Mouse (Mus musculus): ENCODE measurements at regions not wholly inside any gene's neighbourhood (a gene's known extent, or its start where the extent isn't known, plus 50 kb on each side); places are given as distances from the start of the nearest gene placed in this dataset.

- WGBS = 52% methylated on average over 10 of the region's 10 CpGs
- no peak overlapping the region for H3K9ac ChIP-seq
- no peak overlapping the region for H3K27ac ChIP-seq
- no peaks in the 10 kb centered on the region for H3K9me3 ChIP-seq
- no peak overlapping the region for H3K4me2 ChIP-seq (replicated peaks)
- no peak overlapping the region for H3K4me3 ChIP-seq (replicated peaks)
- ATAC-seq = no peak
- no peaks in the 10 kb centered on the region for H3K27me3 ChIP-seq (replicated peaks)
- no peaks in the 10 kb centered on the region for H3K36me3 ChIP-seq
- no peaks in the 10 kb centered on the region for H3K4me1 ChIP-seq (replicated peaks)
Measured at GRCm38 (mm10) chr9:47091796-47092195, 93.3 kb downstream of the Gm4791 start.

- H3K27me3 ChIP-seq (replicated peaks) = no peaks in the 10 kb centered on the region
- H3K9me3 ChIP-seq = no peaks in the 10 kb centered on the region
- H3K4me2 ChIP-seq (replicated peaks) = no peak overlapping the region
- 88% methylated on average over 4 of the region's 4 CpGs for WGBS
- no peaks in the 10 kb centered on the region for H3K36me3 ChIP-seq
- no peak overlapping the region for H3K27ac ChIP-seq
- H3K9ac ChIP-seq = no peak overlapping the region
- H3K4me3 ChIP-seq (replicated peaks) = no peak overlapping the region
- H3K4me1 ChIP-seq (replicated peaks) = no peaks in the 10 kb centered on the region
- ATAC-seq = no peak
Measured at GRCm38 (mm10) chr9:47095656-47096055, 97.1 kb downstream of the Gm4791 start.

- no peak for ATAC-seq
- 82% methylated on average over 3 of the region's 3 CpGs for WGBS
- Histone ChIP-seq H3K9ac (no peak overlapping the region), H3K4me2 (replicated peaks) (no peak overlapping the region), H3K9me3 (no peaks in the 10 kb centered on the region), H3K4me3 (replicated peaks) (no peak overlapping the region), H3K4me1 (replicated peaks) (no peaks in the 10 kb centered on the region), H3K27me3 (replicated peaks) (no peaks in the 10 kb centered on the region), H3K27ac (no peak overlapping the region), H3K36me3 (no peaks in the 10 kb centered on the region)
Measured at GRCm38 (mm10) chr9:47103316-47103715, 104.8 kb downstream of the Gm4791 start.

- no peaks in the 10 kb centered on the region for H3K9me3 ChIP-seq
- H3K4me1 ChIP-seq (replicated peaks) = no peaks in the 10 kb centered on the region
- H3K4me2 ChIP-seq (replicated peaks) = no peak overlapping the region
- H3K27me3 ChIP-seq (replicated peaks) = no peaks in the 10 kb centered on the region
- ATAC-seq = no peak
- no peak overlapping the region for H3K27ac ChIP-seq
- 89% methylated on average over 5 of the region's 5 CpGs for WGBS
- H3K36me3 ChIP-seq = no peaks in the 10 kb centered on the region
- H3K9ac ChIP-seq = no peak overlapping the region
- no peak overlapping the region for H3K4me3 ChIP-seq (replicated peaks)
Measured at GRCm38 (mm10) chr9:47103966-47104365, 105.4 kb downstream of the Gm4791 start.

GRCm38 (mm10) chr9:47108096-47108495, 109.6 kb downstream of the Gm4791 start:
- H3K9me3 ChIP-seq = no peaks in the 10 kb centered on the region
- no peaks in the 10 kb centered on the region for H3K27me3 ChIP-seq (replicated peaks)
- H3K4me1 ChIP-seq (replicated peaks) = no peaks in the 10 kb centered on the region
- H3K36me3 ChIP-seq = no peaks in the 10 kb centered on the region
- no peak for ATAC-seq
- H3K27ac ChIP-seq = no peak overlapping the region
- no peak overlapping the region for H3K4me3 ChIP-seq (replicated peaks)
- no peak overlapping the region for H3K9ac ChIP-seq
- no peak overlapping the region for H3K4me2 ChIP-seq (replicated peaks)
- WGBS = 54% methylated on average over 5 of the region's 5 CpGs

- Histone ChIP-seq H3K4me2 (replicated peaks) (no peak overlapping the region), H3K4me1 (replicated peaks) (no peaks in the 10 kb centered on the region), H3K27ac (no peak overlapping the region), H3K4me3 (replicated peaks) (no peak overlapping the region), H3K36me3 (no peaks in the 10 kb centered on the region), H3K9me3 (no peaks in the 10 kb centered on the region), H3K9ac (no peak overlapping the region), H3K27me3 (replicated peaks) (no peaks in the 10 kb centered on the region)
- WGBS = 75% methylated on average over 8 of the region's 8 CpGs
- no peak for ATAC-seq
Measured at GRCm38 (mm10) chr9:47119253-47119652, 120.7 kb downstream of the Gm4791 start.

- no peaks in the 10 kb centered on the region for H3K4me1 ChIP-seq (replicated peaks)
- no peaks in the 10 kb centered on the region for H3K9me3 ChIP-seq
- no peaks in the 10 kb centered on the region for H3K27me3 ChIP-seq (replicated peaks)
- no peak overlapping the region for H3K9ac ChIP-seq
- WGBS = 85% methylated on average over 2 of the region's 2 CpGs
- H3K4me3 ChIP-seq (replicated peaks) = no peak overlapping the region
- no peak for ATAC-seq
- H3K36me3 ChIP-seq = no peaks in the 10 kb centered on the region
- H3K4me2 ChIP-seq (replicated peaks) = no peak overlapping the region
- no peak overlapping the region for H3K27ac ChIP-seq
Measured at GRCm38 (mm10) chr9:47123113-47123512, 124.6 kb downstream of the Gm4791 start.

GRCm38 (mm10) chr9:47125517-47125916, 127.0 kb downstream of the Gm4791 start:
- H3K4me2 ChIP-seq (replicated peaks) = no peak overlapping the region
- no peak overlapping the region for H3K4me3 ChIP-seq (replicated peaks)
- WGBS = 83% methylated on average over 3 of the region's 3 CpGs
- no peaks in the 10 kb centered on the region for H3K9me3 ChIP-seq
- ATAC-seq = no peak
- H3K27ac ChIP-seq = no peak overlapping the region
- H3K36me3 ChIP-seq = no peaks in the 10 kb centered on the region
- H3K9ac ChIP-seq = no peak overlapping the region
- no peaks in the 10 kb centered on the region for H3K27me3 ChIP-seq (replicated peaks)
- no peaks in the 10 kb centered on the region for H3K4me1 ChIP-seq (replicated peaks)

GRCm38 (mm10) chr9:47126236-47126635, 127.7 kb downstream of the Gm4791 start:
- Histone ChIP-seq H3K9me3 (no peaks in the 10 kb centered on the region), H3K36me3 (no peaks in the 10 kb centered on the region), H3K4me3 (replicated peaks) (no peak overlapping the region), H3K27ac (no peak overlapping the region), H3K4me2 (replicated peaks) (no peak overlapping the region), H3K9ac (no peak overlapping the region), H3K27me3 (replicated peaks) (no peaks in the 10 kb centered on the region), H3K4me1 (replicated peaks) (no peaks in the 10 kb centered on the region)
- ATAC-seq = no peak
- WGBS = 70% methylated on average over 2 of the region's 2 CpGs

- no peak for ATAC-seq
- Histone ChIP-seq H3K9me3 (no peaks in the 10 kb centered on the region), H3K4me3 (replicated peaks) (no peak overlapping the region), H3K9ac (no peak overlapping the region), H3K36me3 (no peaks in the 10 kb centered on the region), H3K4me1 (replicated peaks) (no peaks in the 10 kb centered on the region), H3K4me2 (replicated peaks) (no peak overlapping the region), H3K27me3 (replicated peaks) (no peaks in the 10 kb centered on the region), H3K27ac (no peak overlapping the region)
- 79% methylated on average over 11 of the region's 11 CpGs for WGBS
Measured at GRCm38 (mm10) chr9:47127756-47128424, 129.3 kb downstream of the Gm4791 start.

GRCm38 (mm10) chr9:47129101-47129500, 130.6 kb downstream of the Gm4791 start:
- H3K27me3 ChIP-seq (replicated peaks) = no peaks in the 10 kb centered on the region
- no peak overlapping the region for H3K4me3 ChIP-seq (replicated peaks)
- no peak overlapping the region for H3K27ac ChIP-seq
- no peak overlapping the region for H3K9ac ChIP-seq
- ATAC-seq = no peak
- H3K4me2 ChIP-seq (replicated peaks) = no peak overlapping the region
- no peaks in the 10 kb centered on the region for H3K4me1 ChIP-seq (replicated peaks)
- H3K9me3 ChIP-seq = no peaks in the 10 kb centered on the region
- H3K36me3 ChIP-seq = no peaks in the 10 kb centered on the region

- no peak overlapping the region for H3K27ac ChIP-seq
- 86% methylated on average over 5 of the region's 5 CpGs for WGBS
- no peaks in the 10 kb centered on the region for H3K9me3 ChIP-seq
- H3K9ac ChIP-seq = no peak overlapping the region
- H3K4me1 ChIP-seq (replicated peaks) = no peaks in the 10 kb centered on the region
- H3K27me3 ChIP-seq (replicated peaks) = no peaks in the 10 kb centered on the region
- H3K4me2 ChIP-seq (replicated peaks) = no peak overlapping the region
- no peak overlapping the region for H3K4me3 ChIP-seq (replicated peaks)
- H3K36me3 ChIP-seq = no peaks in the 10 kb centered on the region
- no peak for ATAC-seq
Measured at GRCm38 (mm10) chr9:47133454-47133853, 134.9 kb downstream of the Gm4791 start.

GRCm38 (mm10) chr9:47133873-47134272, 135.3 kb downstream of the Gm4791 start:
- 67% methylated on average over 8 of the region's 8 CpGs for WGBS
- H3K9me3 ChIP-seq = no peaks in the 10 kb centered on the region
- H3K9ac ChIP-seq = no peak overlapping the region
- no peaks in the 10 kb centered on the region for H3K36me3 ChIP-seq
- no peaks in the 10 kb centered on the region for H3K4me1 ChIP-seq (replicated peaks)
- ATAC-seq = no peak
- H3K4me2 ChIP-seq (replicated peaks) = no peak overlapping the region
- no peak overlapping the region for H3K27ac ChIP-seq
- no peak overlapping the region for H3K4me3 ChIP-seq (replicated peaks)
- no peaks in the 10 kb centered on the region for H3K27me3 ChIP-seq (replicated peaks)

All from intestine, embryonic 15.5 days (tissue).